Mouse (Mus musculus) liver, embryonic 14.5 days (tissue): Measurements from ENCODE around the gene Nxnl1.

Experiments
- CTCF ChIP-seq: IDR thresholded peaks from 2 replicates; pipeline ENCODE4 v1.5.1; 2016; ENCODE audit warnings: antibody characterized with exemption, low read depth, control low read depth
- EP300 ChIP-seq: IDR thresholded peaks from 2 replicates; pipeline ENCODE4 v1.6.1; 2016; ENCODE audit warnings: antibody characterized with exemption, low read depth

- TF ChIP-seq EP300 (no peak), CTCF (no peak)
Observed at GRCm38 (mm10) chr8:71597451-71597850, 31.1 kb upstream of the Nxnl1 start, which contains the start of gene Fam129c.
